Mouse (Mus musculus) spleen, postnatal 14 days (tissue): ENCODE measurements around the gene Stim1.

Source experiments
- DNase-seq, 2 experiments: peaks; one replicate each; pipeline ENCODE4 v3.0.0; 2021 to 2022; ENCODE audit warnings: low spot score in 2 of 2

Stim1 gene

DNA sequence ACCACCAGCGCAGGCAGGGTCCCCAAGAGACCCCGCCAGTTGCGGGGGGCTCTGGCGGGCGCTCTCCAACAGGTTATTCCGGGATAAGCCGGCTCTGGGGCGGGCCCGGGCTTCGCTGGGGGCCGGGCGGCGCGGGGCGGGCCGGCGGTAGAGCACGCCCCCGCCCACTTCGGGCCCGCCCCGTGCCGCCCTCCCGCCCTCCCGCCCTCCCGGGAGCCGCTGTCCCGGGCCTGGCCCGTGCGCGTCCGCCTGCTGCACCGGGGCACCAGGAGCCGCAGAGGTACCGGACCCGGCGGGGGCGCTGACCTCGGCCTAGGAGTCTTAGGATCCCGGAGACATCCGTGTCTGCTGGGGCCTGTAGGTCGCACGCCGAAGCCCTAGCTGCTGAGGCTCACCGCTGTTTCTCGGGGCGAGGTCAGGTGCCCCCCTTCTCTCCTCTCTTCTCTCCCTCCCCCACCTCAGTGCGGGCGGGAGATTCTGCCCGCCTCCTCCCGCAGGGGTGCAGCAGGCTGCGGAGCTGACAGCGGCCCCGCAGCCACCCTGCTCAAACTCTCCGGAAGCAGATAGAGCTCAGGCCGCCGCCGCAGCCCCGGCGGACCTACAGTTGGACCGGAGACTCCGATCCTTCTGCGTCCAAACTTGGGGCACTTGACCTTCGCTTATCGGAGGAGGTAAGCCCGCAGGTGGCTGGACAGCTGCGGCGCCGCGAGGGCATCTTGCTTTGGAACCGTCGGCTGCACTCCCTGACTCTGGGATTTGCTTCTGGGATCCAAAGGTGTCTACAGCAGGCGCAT, at the start of gene Stim1:
Gene Stim1, plus strand, starts transcription at position 206 of the 794 bp plus-strand sequence.
- peak; percentile 60 for DNase-seq

DNA sequence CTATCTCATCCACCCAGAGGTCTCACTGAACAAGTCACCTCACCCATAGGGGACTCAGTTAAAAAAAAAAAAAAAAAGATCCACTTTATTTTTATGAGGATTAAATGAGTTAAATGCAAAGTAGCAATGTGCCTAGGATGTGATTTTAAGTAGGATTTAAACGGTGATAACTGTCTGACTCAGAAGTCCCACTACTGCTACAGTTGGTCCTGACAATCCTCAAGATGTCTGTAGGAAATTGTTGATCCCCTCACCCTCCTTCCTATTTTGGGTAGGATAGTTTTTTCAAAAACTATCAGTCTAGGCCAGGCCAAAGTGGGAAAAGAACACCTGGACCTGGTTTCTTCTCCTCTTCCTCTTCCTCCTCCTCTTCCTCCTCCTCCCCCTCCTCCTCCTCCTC, 45.7 kb upstream of the Stim1 start:
- DNase-seq, result no peak

DNA sequence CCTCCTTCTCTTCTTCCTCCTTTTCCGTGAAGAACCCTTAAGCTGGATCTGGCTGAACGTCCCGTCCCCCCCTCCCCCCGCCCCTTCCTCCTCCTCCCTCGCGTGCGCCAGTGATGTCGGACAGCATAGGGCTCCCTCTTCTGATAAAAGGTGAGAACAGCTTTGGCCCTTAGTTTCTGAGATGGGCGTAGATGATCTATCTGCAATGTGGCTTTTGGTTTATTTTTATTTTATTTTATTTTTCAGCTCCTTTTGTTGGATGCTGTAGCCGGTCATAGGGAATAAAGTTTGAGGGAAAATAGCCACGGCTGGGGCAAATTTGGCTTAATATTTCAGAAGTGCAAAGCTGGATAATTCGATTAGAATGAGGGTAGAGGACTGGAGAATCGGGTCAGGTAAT, 45.3 kb upstream of the Stim1 start:
- DNase-seq, result no peak

DNA sequence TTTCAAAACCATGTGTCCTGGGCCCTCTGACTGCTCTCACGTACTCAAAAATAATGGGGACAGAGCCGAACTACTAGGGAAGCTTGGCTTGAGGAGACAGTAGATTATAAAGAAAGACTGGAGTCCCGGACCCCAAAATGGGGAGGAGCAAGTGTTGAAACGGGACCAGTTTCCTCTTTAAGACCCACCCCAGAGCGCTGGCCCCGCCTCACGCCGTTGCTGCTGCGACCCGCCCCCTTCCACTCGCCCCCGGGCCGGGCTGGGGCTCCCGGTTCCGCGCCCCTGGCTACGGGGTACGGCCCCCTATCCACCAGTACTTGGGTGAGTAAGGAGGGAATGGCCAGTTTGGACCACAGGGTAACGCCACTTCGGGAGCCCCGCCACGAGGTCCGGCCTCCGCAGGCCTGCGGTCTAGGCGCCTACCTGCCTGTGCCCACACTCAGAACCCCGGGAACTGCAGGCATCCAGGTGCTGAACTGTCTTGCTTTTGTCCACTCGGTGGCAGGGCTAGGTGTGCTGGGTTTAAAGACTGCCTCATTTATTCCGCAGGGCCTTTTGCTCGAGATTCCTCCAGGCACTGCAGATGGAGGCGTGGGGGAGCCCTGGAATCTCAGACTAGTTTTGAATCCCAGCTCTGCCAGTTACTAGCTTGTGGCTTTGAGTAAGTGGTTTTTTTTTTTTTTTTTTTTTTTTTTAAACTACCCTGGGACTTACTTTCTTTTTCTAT, 44.6 kb upstream of the Stim1 start:
- peak; percentile 38 to 43 for DNase-seq

DNA sequence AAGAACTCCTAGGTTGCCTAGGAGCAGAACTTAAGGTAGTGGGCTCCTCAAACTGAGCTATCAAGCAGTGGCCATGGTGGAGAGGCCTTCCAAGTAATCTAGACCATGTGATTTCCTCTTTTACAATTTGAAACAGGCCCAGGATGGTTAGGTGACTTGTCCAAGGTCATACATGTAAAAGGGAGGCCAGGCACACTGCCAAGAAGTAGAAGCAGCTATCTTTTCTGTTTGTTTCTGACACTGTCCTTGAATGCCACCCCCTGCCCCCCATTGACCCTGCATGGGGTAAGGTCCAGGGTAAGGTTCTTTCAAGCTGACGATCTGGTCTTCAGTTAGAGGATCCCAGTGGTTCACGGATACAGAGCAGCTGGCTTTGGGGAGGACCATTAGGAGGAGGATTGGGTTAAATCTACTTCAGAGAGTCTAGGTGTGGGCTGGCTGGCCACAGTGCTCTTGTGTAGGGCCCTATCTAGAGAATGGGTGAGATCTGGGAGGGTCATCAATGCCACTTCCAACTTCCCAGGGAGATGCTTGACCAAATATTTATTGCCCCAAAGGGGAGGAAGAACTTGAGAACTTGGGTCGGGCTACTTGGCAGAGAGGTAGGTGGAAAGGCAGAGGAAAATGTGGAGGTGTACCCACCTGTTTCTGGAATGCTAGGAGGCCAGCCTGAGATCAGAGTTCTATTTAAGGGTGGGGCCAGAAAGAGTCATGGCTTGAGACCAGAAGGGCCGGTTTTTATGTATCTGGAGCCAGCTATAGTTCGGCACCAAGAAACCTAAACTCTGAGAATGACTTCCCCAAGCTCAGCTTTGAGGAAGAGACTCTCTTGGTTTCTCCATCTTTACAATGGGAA, 43.5 kb upstream of the Stim1 start:
- DNase-seq, result no peak

DNA sequence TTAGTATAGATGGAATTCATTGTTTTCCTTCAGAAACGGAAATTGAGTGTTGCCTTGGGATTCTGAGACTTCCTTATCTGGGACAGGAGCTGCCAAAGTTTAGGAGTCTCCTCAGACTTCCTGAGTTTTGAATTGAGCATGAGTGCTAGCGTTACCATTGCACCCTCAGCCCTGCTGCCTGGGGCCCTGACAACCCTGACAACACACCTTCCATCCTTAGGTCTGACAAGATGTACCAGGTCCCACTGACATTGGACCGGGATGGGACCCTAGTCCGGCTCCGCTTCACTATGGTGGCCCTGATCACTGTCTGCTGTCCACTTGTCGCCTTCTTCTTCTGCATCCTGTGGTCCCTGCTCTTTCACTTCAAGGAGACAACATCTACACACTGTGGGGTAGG, 41.6 kb upstream of the Stim1 start:
- DNase-seq, result no peak

DNA sequence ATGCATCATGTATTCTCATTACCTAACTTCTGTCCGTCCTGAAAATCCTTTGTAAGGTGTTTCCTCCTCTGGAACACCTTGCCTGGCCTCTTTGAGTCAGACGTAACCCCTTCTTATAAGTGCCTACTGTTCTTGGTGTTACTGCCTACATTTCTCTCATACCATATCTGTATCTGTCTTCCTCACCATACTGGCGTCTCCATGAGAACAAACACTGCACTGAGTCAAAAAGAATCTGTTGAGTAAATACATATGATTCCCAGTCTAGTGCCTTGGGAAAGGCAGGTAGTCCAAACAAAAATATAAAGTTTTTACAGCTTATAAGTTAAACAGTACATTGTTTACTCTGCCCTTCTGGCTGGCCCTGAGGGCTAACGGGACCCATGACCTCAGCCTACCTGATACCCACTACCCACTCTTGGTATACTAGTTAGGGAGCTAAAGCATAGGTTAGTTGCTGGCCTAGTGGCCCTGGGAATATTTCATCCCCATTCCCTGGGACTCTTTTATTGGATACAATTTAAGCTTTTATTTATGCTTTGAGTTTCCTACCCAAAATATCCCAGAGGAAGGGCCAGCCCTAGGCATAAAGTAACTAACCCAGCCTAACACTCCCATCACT, 39.4 kb upstream of the Stim1 start:
- no peak for DNase-seq

DNA sequence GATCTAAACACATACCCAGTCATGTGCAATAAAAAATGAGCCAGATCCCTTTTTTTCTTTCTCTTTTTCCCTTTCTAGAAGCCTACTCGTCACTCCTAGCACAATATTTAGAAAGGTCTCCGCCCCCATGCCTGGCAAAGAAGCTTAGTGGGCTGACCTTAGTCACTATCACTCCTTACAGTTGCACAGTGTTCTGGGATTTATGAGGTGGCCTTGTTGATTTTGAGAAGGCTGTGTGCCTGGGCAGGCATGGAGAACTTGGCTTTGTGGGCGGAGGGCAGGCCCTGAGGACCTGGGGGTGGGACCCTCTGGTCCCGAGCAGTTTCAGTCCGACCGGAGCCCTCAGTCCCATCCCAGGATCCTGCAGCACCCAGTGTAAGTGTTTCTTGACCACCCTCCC, 37.8 kb upstream of the Stim1 start:
- no peak for DNase-seq

DNA sequence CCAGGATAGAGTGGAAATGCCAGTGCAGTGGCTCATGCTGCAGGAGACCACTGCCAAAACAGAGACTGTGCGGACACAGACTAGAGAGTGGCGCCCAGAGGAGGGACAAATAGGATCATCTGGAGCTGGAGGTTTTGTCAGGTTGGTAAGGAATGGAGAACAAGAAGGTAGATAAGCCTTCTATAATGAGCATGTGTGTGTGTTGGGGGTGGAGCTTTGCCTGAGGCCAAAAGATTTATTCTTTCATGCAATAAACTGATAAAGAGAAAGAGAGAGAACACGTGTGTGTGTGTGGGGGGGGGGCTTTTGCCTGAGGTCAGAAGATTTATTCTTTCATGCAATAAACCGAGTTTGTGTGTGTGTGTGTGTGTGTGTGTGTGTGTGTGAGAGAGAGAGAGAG, 34.5 kb upstream of the Stim1 start:
- no peak for DNase-seq

DNA sequence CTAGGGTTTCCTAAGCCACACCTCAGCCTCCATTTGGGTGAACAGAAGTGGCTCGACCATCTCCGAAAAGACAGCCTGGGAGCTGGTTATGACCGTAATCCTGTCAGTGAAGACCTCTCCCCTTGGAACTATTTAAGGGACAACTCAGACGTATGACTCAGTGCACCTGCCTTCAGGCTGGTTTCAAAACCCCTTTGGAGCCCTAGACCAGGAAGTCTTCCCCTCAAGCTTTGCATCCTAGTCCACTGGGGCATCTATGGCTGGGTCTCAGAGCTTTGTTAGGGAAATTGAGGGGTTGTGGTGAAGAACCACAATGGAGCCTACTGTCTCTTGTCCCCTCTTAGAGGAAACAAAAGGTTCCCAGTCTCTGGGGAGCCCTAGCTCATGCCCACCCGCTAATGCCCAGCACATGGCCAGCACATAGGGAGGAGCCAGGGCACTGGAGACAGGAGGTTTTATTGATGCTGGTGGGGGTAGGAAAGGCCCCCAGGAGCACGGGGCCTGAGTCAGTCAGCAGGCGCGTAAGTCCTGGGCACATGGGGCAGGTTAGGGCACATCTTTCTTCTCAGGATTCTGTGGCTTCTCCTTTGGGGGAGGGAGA, 28.8 kb upstream of the Stim1 start:
- DNase-seq, result no peak

DNA sequence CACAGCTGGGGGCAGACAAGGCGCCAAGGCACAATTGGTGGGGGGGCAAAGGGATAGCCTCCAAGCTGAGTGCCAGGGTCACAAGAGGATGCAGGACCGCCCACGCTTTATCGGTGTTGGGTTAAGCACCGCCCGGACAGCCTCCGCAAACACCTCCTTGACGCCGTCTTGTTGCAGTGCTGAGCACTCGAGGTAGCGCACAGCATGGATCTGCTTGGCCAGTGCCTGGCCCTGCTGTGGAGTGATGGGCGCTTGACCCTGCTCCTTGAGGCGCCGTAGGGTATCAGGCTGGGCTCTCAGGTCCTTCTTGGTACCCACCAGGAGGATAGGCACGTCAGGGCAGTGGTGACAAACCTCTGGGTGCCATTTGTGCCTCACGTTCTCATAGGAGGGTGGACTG, 28.0 kb upstream of the Stim1 start:
- DNase-seq, result no peak

DNA sequence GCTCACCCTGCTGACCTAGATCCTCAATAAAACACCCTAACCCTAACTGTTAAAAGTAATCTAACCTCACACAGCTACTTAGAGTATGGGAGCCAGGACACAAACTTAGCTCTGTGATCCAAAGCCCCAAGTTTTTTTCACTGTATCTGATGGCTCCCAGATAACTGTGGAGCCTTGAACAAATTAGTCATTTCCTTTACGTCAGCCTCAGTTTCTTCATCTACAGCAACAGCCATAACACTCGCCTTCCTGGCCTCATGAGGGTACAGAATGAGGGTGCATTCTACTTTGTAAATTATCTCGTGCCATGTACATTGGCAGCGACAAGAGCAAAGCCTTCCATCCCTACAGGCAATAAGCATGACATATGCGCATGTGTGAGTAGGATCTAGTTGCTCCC, 25.2 kb upstream of the Stim1 start:
- DNase-seq, result no peak

DNA sequence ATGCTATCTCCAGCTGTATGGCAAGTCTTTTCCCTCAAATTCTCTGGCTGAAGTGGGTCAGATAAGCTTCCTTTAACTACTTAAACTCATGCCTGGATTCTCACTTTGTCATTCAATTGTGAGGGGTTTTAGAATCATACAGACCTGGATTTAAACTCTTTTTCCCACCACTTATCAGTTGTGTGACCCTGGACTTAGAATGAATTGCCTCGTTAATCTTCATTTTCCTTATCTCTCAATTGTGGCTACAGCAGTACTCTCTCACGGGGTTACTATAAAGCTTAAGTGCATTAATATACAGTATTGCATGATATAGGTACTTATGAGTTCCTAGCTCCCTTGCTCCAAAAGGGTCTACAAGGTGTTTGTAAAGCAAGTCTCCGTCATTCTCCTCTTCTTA, 24.7 kb upstream of the Stim1 start:
- no peak for DNase-seq

DNA sequence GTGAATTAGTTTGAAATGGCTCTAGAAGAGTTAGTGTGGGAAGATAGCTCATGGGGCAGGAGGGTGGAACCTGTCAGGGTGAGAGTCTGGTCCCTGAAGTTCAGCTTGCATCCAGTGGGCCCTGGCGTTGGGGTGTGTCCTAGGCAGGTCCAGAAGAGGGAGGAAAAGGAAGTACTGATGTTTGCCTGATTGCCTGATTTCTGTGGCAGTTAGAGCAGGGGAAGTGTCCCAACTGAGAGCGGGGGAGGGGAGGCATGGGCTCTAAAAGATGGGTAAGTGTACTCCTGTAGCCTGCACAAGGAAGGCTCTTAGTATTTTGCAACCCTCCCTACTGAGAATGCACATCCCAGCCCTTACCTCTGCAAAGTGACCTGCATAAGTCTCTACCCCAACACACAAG, 23.7 kb upstream of the Stim1 start:
- DNase-seq, result peak in 1 of 2 experiments; percentile 17

DNA sequence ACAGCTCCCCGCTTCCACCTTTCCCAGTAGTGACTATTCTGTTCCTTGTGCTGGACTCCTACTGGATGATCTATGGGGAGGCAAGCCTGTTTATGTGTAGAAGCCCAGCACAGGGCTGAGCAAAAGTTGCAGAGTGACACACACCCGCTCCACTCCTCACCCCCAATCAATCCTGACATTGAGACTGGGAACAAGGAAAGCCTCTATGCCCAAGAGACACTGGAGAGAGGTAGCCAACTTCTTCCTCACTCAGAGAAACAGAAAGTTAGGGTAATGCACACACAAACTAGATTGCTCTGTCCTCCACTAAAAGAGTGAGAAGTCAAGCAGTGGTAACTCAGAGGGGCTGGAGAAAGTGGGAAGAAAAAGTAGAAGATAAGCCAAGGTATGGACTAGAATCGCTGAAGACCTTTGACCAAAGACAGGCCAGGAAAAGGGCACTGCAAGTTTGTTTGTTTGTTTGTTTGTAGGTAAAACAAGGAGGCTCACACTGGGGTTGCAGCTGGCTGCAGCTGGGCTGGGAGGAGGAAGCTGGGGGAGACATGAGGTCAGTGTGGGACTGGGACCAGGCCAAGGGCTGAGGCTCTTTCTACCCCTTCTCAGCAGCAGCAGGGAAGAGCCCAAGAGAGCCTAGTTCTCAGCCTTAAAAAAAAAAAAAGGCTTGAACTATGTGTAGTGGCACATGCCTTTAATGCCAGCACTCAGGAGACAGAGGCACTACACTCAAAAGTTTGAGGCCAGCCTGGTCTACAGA, 22.6 kb upstream of the Stim1 start:
- DNase-seq, result no peak

DNA sequence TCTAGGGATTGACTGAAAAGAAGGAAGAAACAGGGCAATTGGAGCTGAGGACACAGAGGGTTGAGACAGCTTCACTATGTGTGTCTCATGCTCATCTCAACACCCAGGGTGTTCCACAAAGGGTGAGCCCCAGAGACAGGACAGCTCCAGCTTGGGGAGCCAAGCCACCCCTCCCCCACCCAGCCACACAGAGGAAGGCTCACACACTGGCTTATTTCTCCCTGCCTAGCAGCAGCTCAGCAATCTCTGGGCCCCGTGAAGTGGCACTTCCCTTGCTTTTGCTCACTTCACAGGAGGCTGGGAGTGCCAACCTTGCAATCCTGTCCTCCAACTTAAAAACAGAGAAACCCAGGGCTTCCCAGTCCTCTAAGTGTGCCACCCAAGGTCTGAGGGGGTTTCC, 21.8 kb upstream of the Stim1 start:
- DNase-seq, result no peak

DNA sequence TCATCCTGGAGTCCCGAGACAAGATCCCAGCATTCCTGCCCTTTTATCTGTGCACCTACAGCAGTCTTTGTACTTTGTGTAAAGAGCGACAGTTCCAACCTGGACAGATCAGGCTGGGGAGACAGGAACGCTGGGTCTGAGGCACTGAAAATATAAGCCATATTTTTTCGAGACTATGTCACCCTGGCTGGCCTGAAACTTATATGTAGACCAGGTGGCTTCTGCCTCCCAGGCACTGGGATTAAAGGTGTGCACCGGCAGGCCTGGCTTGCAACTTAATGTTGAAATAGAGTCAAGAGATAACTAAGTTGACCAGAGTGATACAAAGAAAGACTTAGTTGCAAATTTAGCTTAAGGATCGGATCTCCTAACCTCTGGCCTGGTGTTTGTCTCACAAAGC, 21.3 kb upstream of the Stim1 start:
- DNase-seq, result no peak

DNA sequence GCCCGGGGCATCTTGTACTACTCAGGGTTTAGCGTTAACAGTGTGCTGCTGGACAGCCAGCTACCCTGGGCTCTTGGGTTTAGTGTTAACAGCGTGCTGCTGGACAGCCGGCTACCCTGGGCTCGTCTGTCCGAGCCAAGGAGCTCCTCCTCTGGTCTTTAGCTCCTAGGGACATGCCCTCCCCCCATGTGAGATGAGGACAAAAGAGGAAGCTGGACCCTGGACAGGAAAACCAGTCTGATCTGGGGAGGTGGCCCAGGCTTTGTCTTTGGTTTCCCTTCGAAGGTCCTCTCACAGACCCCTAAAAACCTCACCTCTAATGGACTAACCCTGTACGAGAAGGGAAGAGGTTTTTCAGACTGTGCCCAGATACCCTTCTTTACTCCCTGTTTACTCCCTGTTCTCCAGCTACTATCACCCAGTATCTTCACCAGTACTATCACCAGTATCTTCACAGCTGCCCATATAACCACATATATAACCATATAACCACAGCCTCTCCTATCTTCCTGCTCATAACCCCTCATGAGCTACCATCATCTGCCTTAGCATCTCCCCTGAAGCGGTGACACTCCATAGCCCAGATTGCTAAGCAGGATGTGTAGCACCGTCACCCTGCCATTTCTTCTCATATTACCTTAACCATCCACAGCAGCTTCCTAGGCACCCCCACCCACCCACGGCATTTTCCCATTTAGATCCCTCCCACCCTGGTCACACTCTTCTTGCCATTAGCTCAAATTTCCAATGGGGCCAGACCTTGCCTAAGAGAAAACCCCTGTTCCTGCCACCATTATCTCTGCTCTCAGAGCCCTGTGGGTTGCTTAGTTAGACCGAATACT, 20.4 kb upstream of the Stim1 start:
- DNase-seq, result no peak

DNA sequence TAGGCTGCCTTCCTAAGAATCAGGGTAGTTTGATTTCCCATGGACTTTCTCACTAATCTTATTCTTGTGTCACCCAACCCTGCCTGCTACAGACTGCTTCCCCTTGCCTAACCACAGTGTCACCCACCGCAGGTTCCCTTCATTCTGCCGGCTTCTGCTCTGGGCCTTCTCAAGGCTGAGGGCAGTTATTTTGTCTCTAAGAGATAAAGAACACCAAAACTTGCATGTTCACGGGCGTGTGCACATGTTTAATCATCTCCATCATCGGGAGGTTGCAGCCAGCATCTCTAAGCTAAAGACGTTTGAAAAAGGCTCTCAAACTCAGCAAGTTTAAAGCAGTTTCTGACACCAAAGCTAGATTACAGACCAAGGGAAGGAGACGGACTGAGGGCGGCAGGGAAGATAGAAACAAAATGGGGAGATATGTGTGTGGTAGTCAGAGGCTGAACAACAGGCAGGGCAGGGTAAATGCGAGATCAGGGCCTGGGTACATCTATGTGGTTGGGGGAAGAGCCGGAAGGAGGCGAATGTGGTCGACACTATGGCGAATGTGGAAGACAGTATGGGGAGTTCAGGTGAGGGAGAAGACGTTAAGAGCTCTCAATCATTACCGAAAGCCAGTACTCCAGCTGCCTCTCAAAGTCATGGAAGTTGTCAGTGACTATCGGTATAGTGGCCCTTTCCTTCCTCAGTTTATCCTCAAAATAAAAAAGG, 18.8 kb upstream of the Stim1 start:
- peak in 1 of 2 experiments; percentile 44 for DNase-seq
